Mouse (Mus musculus) urinary bladder, postnatal 0 days (tissue): Measurements from ENCODE around the gene Gse1. TPM values are rescaled to one million over a fixed set of nuclear protein-coding genes. Genes with fewer than 3 reads are reported as not detected.

Experiments used
- microRNA-seq: library from miRNA; unstranded; fragments of <30 nt; microRNA quantifications from one replicate; pipeline ENCODE4, GENCODE M21; 2016
- polyA plus RNA-seq: library from polyadenylated mRNA; unstranded; fragments of >200 nt; fragmentation: Nextera tagmentation; extraction: Ambion mirVana; gene quantifications from 2 replicates; pipeline ENCODE4 v1.2.1, GENCODE M21; 2015

The Gse1 gene
- polyA plus RNA-seq = 2.4 and 3.4 TPM in 2 replicates

GRCm38 (mm10) chr8:120227891-120228591 lies at the start of gene Gse1:
Gse1 (plus strand) TSS chr8:120228456.

DNA sequence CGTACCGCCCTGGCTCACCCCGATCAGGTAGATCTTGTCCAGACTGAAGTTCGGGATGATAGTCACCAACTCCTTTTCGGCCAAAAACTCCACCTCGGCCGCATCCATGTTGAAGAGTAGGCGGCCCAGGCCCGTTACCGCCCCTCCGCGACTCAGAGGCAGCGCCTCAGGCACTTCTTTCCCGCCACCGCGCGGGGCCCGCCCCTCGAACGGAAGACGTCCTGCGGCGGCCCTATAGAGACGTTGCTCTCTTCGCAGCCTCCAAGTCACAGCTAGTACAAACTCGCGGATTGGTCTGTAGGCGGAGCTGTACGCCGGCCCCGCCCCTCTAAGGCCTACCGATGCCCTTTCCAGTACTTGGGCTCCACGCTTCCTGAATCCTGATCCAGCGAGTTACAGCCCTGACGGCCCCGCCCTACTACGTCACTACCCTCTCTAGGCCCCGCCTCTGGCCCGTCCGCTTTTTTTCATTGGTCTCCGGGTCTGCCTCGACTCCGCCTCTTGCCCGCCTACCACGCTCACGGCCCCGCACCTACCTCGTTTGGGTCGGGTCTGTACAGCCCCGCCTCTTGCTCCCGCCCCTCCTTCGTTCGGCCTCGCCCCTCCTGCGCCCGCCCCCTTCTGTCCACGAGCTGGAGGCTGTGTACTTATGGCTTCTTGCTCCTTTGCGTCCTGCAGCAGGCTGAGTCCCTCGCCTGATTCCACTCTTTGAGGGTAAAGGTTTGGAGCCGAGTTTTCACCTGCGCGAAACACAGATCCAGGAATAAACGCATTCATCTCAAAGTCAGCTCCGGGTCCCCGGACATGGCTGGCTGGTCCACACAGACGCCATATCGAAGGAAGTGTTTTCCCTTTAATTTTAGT lies 360.9 kb downstream of the Gse1 start, which contains the start of gene Gins2:
TSS of gene Gins2 (minus strand) at position 397 of the 864 bp plus-strand sequence.

Small RNA genes lying within 50 kb of the gene (microRNA-seq; reads per million reads assigned to microRNA genes)
- gene Gm22715 (not detected), gene Mir7687 (not detected)

Other genes with a start within 250 kb of the Gse1 start
- 74.6 and 86.1 TPM in 2 replicates for gene Crispld2, start 236.0 kb upstream of the Gse1 start, polyA plus RNA-seq
- 29.9 TPM in 2 replicates for gene Zdhhc7, start 127.0 kb upstream of the Gse1 start, polyA plus RNA-seq
- 4.4 and 4.9 TPM in 2 replicates for gene 6430548M08Rik, start 114.3 kb upstream of the Gse1 start, polyA plus RNA-seq
- gene Fam92b, start 51.0 kb upstream of the Gse1 start, polyA plus RNA-seq = 0.13 TPM in 1 of 2 replicates, not detected in the other